Mouse (Mus musculus) mouse embryonic stem cell (cell line): ENCODE measurements around the gene Alkbh6.

Source experiments
- in situ Hi-C, 2 experiments: fragments of 300-500 bp; cut with MboI; formaldehyde crosslinking; loops; 1 replicate in 1 of 2; 3 replicates in 1 of 2; pipeline ENCODE4 v1.14.3; 2019 to 2020; ENCODE audit warnings: low sequenced_read_pairs in 2 of 2, low pct_unique_long_range_greater_than_20kb in 1 of 2, mixed read lengths in 1 of 2; ENCODE audit not compliant: unreplicated experiment in 1 of 2

The Alkbh6 gene

GRCm38 (mm10) chr7:30358378-30359186 lies 50.1 kb downstream of the Alkbh6 start:
- in situ Hi-C loops, result no loop called here

GRCm38 (mm10) chr7:30359276-30359865 lies 50.9 kb downstream of the Alkbh6 start:
- in situ Hi-C loops, result no loop called here

GRCm38 (mm10) chr7:30360028-30360427 lies 51.5 kb downstream of the Alkbh6 start:
- in situ Hi-C loops, result no loop called here

GRCm38 (mm10) chr7:30362652-30363343 lies 54.3 kb downstream of the Alkbh6 start, which contains the start of gene Lrfn3:
Gene Lrfn3, minus strand, starts transcription at chr7:30362772.
- in situ Hi-C loops, result no loop called here

- in situ Hi-C loops, result no loop called here
These were observed 54.8 kb downstream of the Alkbh6 start for GRCm38 (mm10) chr7:30363344-30363738.
